Mouse (Mus musculus) urinary bladder, postnatal 25 days (tissue): ENCODE measurements around the gene Adgrl3.

Experiments
- DNase-seq: peaks from one replicate; pipeline ENCODE4 v3.0.0; 2022; ENCODE audit warnings: low spot score

Adgrl3 gene

DNA sequence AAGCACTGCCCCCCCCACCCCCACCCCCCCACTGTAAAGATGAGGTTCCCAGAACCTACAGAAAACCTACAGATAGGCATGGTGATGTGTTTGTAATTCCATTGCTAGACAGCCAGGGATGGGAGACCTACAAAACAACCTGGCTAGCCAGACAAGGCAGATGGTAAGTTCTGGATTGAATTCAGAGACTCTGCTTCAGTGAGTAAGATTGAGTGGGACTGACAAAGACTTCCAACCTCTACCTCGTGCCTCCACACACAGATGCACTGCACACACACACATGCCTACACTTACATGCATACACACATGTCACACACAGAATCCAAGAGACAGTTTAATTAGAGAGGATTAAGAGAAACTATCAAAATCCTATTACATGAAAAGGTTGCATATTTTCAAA is 544.4 kb downstream of the Adgrl3 start:
- DNase-seq, result no peak

DNA sequence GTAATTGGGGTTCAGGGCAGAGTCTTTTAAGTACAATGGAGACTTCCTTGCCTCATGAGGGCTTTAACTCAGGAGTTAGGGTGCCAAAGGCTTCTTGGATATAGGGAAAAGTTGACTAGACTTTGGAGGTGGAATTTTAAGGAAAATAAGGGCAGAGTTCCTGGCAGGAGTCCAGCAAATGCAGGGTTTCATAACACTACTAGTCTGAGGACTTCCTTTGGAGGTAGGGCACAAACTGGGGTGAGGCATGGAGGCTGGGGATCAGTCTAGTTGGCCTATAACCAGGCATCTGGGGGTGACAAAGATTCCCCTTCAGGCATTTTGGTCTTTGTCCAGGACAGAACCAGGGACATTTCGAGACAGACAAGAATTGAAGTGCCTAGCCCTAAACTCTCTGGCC is 546.6 kb downstream of the Adgrl3 start:
- DNase-seq, result no peak

DNA sequence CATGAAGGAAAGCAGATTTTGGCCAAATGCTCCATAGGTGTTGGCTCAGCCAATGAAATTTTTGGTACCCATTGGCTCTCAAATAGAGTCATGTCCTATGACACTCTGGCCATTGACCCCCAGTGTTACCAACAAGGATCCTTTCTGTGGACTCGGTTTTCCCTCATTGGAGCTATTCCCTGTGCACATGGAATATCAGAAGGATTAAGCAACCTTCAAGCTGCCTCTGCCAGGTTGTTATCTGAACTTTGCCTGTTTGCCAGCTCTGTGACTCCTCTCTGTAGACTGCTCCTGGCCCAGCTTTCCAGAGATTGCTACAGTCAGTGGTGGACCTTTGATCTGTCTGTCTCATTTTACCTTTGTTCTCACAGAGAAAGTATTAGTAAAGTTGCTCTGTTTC is 548.8 kb downstream of the Adgrl3 start:
- DNase-seq, result no peak

DNA sequence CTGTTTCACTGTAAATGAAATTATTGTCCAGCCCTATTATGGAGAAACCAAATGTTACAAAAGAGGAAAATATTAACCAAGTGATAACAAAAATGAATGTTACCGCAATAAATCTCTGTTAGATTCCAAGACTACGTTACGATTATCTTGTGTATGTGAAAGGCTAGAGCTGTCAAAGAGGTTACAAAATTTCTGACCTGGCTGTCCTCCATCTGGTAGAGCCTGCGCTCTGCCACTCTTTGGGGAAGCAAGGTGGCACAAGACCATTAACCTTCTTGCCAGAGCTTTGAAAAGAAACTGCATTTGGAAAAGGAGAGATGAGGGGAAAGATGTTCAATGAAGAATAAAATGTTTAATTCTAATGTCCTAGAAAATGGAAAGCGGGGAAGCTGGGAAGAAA is 562.9 kb downstream of the Adgrl3 start:
- DNase-seq, result no peak

DNA sequence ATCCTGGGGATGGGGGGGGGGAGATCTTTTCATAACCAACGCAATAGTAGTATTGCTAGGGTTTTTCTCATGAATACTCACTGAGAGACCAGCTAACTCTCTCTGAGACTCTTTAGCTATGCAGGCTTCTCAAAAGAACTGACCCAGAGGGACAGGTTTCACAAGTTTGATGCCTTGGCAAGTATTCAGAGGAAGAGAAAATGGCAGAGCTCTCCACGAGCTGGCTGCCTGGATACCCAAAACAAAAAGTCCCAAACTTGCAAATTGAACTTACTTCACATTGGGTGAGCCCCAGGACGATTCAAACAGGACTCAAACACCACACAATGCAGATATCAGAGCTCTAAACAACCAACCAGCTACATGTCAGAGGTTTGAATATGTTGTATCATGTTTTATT is 563.5 kb downstream of the Adgrl3 start:
- no peak for DNase-seq

DNA sequence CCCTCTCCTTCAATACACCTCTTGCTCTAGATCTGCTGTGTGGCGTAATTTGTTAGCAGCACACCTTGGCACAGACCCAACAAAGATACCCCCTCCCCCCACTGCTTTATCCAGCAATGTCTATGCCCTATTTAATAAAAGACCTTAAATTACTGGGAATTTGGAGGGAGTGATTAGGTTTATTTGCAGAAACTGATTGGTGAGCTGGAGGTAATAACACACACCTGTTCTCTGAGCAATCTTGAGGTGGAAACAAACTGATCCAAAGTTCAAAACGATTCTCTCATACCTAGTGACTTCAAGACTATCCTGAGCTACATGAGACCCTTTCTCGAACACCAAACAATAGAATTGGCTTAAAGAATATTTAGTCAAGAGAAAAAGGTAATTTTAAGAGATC is 565.0 kb downstream of the Adgrl3 start:
- DNase-seq, result no peak

DNA sequence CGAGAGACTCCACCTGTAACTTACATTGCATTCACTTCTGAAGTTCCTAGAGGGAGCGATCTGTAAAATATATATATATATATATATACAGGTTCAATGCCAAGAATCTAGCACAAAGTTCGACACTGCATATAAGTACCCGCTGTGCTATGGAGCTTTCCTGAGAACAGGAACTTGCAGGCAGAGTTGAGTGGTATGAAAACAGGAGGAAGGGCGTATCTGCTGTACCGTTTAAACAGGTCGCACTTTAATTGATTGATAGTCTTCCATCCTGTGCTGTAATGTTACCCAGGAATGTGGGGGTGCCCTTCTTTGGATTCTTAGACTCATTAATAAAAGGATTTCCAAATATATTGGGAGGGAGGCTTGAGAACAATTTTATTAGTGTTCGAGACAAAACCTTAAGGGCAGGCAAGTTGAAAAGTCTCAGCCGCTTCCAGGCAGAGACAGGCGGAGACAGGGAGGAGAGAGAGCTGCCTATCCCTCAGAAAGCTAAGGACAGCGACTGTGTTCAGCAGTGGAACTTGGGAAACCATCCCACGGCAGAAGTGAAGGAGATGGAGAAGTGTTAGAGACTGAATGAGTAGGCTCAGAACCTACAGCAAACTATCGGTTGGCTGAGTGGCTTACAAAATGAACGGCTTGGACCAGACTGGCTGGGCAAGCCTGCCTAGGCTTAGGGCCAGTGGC is 570.2 kb downstream of the Adgrl3 start:
- DNase-seq, result no peak

DNA sequence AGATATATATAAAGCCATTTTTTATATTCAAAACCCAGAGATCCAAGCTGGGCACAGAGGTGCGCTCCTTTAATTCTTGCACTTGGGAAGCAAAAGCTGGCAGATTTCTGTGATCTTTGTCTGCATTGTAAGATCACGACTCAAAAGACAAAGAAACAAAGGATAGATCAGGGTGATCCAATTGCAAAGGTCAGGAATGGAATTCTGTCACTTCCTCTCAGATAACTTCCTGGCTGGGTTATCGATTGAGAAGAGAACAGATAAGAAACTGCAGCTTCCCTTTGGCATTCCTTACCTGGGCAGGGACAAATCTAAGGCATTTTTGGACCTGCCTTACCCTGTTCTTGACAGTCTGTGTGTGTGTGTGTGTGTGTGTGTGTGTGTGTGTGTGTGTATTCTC is 571.5 kb downstream of the Adgrl3 start:
- no peak for DNase-seq

DNA sequence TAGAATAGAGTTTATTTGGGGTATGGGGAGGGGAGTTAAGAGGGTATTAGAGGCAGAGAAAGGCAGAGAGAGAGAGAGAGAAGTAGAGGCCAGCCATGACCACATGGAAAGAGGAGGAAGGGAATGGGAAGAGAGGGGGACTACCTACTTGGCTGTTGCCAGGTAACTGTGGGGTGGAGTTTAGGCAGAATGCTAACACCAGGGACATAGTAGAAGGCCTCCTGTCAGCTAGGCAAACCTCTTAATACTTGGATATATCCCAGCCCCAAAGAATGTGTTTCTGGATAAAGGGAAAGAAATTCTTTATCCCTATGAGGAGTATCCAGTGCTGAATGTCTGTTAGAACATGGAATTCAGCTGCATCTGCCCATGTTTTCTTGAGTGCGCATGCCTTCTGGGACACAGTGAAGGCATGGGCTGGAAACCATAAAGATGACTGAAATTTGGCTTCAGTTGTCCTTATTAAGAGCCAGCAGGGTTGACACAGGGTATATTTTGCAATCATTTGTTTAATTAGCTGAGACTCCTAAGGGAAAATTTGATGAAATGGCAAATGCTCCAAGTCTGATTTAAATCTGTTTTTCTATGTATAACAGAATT is 573.6 kb downstream of the Adgrl3 start:
- no peak for DNase-seq

DNA sequence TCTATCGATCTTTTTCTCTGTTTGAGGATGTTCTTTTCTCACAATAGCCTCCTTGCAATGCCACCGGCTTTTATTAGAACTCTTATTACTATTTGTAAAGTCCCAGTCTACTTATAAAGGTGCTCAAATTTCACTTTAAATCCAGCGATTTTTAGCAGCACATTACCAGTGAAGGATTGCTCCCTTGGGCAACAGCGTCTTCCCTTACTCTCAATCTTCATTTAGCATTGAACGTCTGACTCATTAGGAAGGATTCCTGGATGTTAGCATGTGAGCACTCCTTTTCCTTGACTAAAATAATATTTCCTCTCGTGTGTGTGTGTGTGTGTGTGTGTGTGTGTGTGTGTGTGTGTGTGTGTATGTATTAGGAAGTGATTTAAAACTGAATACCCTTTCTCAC is 578.1 kb downstream of the Adgrl3 start:
- DNase-seq, result no peak

DNA sequence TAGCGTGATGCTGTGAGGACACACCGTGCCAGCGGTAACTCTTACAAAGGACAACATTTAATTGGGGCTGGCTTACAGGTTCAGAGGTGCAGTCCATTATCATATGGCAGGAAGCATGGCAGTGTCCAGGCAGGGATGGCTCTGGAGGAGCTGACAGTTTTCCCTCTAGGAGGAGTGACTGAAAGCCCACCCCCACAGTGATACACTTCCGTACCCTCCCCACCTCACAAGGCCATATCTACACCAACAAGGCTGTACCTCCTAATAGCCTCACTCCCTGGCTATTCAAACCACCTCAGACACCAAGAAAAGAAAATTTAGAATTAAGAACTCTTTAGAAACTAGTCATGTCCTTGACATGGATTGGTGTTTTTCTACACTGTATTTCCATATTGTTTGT is 583.0 kb downstream of the Adgrl3 start:
- no peak for DNase-seq

DNA sequence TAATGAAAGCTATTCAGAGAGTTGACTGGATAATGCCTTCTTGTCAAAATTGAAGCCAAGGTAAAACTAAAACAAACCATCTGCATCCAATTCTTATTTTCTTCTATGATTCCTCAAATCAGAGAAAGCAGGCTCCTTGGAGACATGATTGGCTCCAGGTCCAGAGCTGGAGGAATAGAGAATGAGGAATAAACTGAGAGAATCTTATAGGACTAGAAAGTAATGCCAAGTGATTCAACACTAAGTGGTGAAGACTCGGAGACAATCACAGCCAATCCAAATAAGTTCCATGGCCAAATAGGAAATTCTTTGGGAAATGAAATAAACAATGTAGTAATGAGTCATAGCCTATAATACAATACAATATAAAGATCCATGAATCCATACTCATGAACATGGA is 585.7 kb downstream of the Adgrl3 start:
- DNase-seq, result no peak

DNA sequence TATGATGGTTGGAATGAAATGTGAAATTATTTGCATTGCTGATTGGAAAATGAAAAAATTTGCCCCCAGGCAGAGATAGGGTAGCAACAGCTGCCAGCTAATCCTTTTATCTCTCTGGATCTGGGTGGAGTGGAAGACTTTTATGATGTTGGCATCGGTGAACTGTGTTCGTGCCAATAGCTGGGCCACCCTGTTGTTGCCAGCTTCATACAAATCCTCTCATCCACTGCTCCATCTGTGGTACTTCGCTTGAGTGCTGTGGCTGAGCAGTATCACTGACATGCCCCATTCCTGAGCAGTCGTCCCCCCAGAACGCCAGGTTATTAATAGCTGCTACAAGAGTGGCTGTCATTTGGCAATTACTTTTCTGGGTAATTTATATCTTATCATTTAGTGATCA is 590.3 kb downstream of the Adgrl3 start:
- DNase-seq, result no peak

DNA sequence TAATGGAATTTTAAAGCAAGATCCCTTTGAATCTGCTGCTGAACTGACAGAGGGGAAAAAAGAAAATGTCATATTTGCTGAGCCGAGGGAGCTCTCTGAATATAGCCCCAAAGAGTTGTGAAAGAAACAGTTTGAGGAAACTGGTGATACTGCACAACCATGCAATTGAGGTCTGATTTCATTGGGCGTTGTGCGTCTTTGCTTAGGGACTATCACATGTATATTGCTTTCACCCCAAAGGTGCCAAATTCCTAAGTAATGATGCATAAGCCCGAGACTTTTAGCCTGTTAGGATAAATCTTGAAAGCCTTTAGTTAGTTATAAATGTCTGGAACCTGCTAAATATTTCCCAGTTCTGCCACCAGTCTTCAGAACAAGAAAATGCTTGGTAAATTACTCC is 594.7 kb downstream of the Adgrl3 start:
- no peak for DNase-seq

DNA sequence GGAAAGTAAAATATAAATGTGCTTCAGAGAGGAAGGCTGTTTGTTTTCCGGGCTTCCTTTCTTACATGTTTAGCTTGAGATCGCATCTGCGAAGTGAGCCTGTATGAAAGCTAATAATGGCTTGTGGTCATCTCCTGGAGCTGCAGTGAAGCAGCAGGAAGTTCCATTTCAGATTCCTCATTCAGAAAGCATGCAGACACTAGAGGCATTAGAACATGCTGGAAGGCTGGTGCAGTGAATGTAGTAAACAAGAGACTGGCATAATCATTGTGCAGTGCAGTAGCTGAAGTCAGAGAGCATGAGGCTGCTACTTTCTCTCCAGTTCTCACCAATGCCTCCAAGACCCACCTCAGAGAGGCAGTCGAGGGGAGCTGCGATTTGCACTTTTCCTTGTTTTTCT is 601.2 kb downstream of the Adgrl3 start:
- DNase-seq, result no peak

DNA sequence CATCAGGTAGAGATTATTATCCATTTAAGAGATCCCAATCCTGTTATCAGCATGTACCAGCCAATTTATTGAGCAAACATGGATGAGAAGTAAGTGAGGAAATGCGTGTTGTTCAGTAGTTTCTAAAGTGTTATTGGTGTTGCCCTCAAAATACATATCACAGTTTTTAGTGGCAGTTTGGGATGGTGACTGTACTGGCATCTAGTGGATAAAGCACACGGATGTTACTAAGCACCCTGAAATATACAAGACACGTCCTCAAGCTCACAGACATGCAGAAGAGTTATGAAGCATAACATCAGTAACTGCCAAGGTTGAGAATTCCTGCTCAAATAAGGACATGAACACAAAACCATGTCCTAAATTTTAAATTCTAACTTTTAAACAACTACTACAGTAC is 601.8 kb downstream of the Adgrl3 start:
- no peak for DNase-seq

DNA sequence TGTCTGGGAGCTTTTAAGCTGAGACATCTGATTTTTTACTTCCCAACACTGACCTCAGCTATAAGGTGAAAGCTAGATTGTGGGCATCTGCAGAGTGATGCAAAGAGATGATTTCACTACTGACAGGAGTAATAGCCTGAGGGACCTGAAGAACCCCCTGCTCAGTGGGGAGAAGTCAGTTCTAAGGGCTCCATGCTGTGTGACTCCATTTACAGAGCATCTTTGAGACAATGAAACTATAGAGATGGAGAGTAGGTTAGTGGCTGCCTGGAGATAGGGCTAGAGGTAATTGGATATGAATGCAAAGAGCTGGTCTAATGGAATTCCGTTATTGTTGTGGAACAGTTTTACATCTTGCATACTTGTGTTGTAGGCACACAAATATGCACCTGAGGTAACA is 603.9 kb downstream of the Adgrl3 start:
- no peak for DNase-seq

DNA sequence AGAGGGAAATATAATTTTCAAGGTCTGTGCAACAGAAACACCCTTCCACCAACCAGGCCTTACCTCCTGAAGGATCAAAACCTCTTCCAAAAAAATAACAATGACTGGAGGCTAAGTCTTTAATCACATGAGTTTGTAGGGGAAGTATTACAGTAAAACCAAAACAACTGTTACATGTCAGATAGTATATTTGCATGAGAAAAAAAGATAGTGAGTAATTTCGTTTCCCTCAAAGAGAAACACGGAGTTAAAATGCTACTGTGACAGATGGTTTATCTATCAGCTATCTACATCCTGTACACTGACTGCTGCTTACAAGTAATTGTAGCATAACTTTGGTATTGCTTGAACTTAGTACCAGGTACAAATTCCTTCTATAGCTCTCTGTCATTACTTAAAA is 616.2 kb downstream of the Adgrl3 start:
- no peak for DNase-seq

DNA sequence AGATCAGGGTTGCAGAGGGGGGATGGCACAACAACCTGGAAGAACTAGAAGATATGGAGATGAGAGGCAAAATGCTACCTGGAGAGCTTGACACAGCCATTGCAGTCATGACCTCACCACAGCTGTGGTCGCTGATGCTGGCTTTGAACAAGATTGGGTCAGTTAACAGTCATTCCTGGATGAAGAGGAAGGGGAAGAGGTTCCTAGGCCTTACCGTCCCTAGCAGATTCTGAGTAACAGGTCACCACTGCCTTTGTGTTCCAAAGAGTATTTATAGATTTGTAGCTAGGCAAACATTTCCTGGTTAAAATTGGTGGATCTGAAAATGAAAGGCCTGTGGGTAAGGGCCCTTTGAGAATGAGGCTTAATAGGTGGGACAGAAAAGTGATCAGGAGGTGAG is 618.5 kb downstream of the Adgrl3 start:
- DNase-seq, result no peak

DNA sequence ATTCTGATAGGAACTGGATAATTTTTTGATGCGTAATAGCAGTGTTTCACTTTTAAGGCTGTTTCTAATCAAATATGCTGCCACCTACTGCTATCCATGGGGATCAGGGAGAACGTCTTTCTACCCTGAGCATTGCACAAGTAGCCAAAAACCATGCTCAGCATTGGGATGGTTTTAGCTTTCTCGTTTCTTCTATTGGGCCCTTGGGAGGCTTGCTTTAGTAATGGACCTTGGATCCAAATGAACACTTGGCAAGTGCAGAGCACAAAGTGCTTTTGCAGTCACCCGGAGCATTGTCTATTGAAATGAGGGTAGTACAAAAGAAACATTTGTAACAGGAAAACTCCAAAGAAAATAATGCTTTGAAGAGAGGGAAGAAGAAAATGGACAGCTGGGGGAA is 620.2 kb downstream of the Adgrl3 start:
- no peak for DNase-seq

DNA sequence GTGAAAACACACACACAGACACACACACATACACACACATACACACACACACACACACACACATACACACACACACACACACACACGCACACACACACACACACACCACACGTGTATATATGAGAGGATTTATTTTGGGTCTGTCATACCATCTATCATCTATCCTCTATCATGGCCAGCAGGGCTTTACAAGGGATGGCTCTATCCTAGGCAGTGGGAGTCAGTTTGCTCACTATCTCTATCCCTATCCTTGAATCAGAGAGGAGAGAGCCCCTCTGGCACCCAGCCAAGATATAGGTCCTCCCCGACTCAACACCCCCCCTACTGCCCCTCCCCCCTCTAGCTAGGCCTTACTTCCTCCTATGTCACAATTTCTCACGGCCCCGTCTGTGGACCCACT is 625.6 kb downstream of the Adgrl3 start:
- DNase-seq, result no peak

DNA sequence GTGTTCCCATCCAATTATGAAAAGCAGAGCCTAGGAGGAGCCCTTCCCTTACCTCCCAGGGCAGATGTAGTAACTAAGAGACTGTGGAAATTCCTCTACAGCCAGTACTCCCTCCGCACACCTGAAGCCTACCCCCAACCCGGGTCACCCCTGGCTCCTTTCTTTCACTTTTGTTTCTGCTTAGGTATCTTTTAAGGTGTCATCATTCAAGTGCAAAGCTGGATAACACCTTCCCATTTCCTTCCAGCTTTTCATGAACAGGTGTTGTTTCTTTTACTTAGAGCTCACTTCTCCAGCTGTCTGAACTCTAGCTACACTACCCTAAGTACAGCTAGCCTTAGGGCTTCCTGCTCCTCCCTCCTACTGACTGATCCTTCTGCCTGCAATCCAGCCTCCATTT is 634.0 kb downstream of the Adgrl3 start:
- no peak for DNase-seq

DNA sequence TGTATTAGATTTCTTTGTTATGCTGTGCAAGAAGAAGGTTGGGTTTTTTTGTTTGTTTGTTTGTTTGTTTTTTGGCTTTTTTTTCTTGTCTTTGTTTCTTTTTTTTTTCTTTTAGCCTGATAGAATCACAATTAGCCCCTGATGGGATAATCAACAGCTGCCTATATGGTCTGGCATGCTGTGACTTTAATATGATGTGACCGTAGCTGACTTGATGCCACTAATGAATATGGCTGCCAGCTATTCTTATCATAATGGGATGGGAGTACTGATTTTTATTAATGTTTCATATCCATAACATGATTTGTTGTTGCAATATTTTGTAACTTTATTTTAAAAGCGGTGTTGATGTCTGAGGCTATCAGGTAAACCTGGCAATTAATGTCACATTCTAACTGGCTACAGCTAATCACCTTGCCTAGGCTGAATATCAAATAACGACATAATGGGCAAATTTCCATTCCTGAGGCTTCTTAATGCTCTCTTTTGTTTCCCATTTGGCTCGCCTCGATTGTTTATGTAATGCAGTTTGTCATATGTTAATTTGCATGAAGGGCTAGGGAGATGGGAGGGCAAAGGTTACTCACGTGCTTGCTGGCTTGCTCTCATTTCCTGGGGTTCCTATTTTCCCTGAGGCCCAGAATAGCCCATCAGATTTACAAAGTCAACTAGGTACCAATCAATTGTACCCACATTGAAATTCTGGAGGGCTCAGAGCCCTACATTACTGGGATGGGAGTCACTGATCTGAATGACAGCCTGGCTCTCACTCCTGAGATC is 641.9 kb downstream of the Adgrl3 start:
- DNase-seq, result no peak

DNA sequence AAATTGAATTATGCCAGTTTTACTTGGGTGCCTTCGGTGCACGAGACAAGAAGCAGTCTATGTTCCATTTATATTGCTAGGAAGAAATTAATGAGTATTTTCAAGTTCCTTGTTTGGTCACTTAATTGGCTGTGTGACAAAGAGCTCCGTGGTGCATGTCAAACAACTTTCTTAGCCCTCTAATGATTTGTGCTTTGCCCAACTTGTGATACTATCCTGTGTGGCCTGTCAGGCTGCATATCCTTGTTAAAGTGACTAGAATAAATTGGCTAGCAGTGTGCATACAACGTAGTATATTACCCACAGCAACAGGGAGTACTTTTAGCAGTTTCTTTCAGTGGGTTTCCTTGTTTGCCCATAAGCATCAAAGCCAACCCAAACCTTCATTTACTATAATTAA is 651.1 kb downstream of the Adgrl3 start:
- no peak for DNase-seq
